Mouse (Mus musculus) embryonic facial prominence, embryonic 11.5 days (tissue): ENCODE results near the gene Capg. TPM values are rescaled to one million over a fixed set of nuclear protein-coding genes. Genes with fewer than 3 reads are reported as not detected.
"Not testable (repeated sequence)": the region's sequence is repeated elsewhere in the genome, so short reads cannot be mapped to it uniquely, and the experiment has no call there.

Source experiments
- ATAC-seq: fragments of 200-750 bp; cut with Nextera tagmentation; replicated peaks from 2 replicates; pipeline ENCODE4 v1.8.0; 2017; ENCODE audit warnings: low read depth; ENCODE audit not compliant: insufficient number of reproducible peaks, low FRiP score, low TSS enrichment
- DNase-seq: peaks from one replicate; pipeline ENCODE4 v3.0.0-alpha.2; 2015; ENCODE audit warnings: low spot score
- H3K27ac ChIP-seq: fragments of 300-500 bp; sonication (generic); replicated peaks from 2 replicates; pipeline ENCODE4 v1.5.1; 2014; ENCODE audit warnings: mild to moderate bottlenecking, low read depth, low read length, control low read depth
- H3K27me3 ChIP-seq: fragments of 300-500 bp; sonication (generic); 2 replicates; pipeline ENCODE4 v1.6.1; 2014; ENCODE audit warnings: mild to moderate bottlenecking, low read length, moderate library complexity, mixed read lengths; ENCODE audit not compliant: control insufficient read depth, insufficient read depth
- H3K36me3 ChIP-seq: fragments of 300-500 bp; sonication (generic); replicated peaks from 2 replicates; pipeline ENCODE4 v1.6.1; 2014; ENCODE audit warnings: low read depth, mild to moderate bottlenecking, low read length, moderate library complexity, mixed read lengths; ENCODE audit not compliant: control insufficient read depth, insufficient read depth
- H3K4me1 ChIP-seq: fragments of 300-500 bp; sonication (generic); 2 replicates; pipeline ENCODE4 v1.6.1; 2014; ENCODE audit warnings: low read length, mixed read lengths; ENCODE audit not compliant: control insufficient read depth, insufficient read depth
- H3K4me2 ChIP-seq: fragments of 300-500 bp; sonication (generic); 2 replicates; pipeline ENCODE4 v1.6.1; 2014; ENCODE audit warnings: low read depth, mild to moderate bottlenecking, control low read depth, low read length, moderate library complexity
- H3K4me3 ChIP-seq: fragments of 300-500 bp; sonication (generic); 2 replicates; pipeline ENCODE4 v1.5.1; 2014; ENCODE audit warnings: low read depth, low read length, control low read depth
- H3K9ac ChIP-seq: fragments of 300-500 bp; sonication (generic); replicated peaks from 2 replicates; pipeline ENCODE4 v1.6.1; 2014; ENCODE audit warnings: mild to moderate bottlenecking, control low read depth, low read length
- H3K9me3 ChIP-seq: fragments of 300-500 bp; sonication (generic); replicated peaks from 2 replicates; pipeline ENCODE4 v1.6.1; 2016; ENCODE audit warnings: mild to moderate bottlenecking, low read length, inconsistent platforms, mixed read lengths; ENCODE audit not compliant: control insufficient read depth
- WGBS: fragments of 180-500 bp; shearing (Covaris S2); extraction: QIAGEN DNeasy Blood & Tissue Kit; methylation state at CpG from one replicate; pipeline ENCODE4 v1.1.7; 2014; 5-methylcytosine and 5-hydroxymethylcytosine counted together
- polyA plus RNA-seq: library from polyadenylated mRNA; unstranded; fragments of >200 nt; fragmentation: Nextera tagmentation; extraction: Ambion mirVana; gene quantifications from 2 replicates; pipeline ENCODE4 v1.2.1, GENCODE M21; 2014

Gene Capg
- polyA plus RNA-seq, 1 experiment from 2014 or later = 17.5 TPM

DNA sequence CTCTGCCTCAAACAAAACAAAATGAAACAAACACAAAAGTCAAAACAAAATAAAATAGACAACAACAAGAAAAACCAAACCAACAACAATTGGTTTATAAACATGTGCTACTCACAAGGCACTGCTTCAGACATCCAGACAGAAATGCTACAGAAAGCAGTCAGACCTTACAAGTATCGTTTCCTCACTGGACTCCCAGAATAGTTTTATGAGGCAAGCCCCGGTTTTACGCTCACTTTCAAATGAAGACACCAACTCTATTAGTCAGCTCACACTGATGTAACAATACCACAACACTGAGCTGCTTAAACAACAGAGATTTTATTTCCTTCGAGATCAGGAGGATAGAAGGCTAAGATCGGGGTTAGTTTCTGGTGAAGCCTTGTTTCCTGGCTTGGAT, 21.9 kb upstream of the Capg start:
- Histone ChIP-seq H3K27me3 (no peaks in the 10 kb centered on the region), H3K27ac (no peak overlapping the region), H3K4me2 (no peak overlapping the region), H3K4me1 (peaks cover 5% of the 10 kb centered on the region; the same call in 1 of the 2 replicates), H3K36me3 (no peaks in the 10 kb centered on the region), H3K9me3 (no peaks in the 10 kb centered on the region), H3K9ac (no peak overlapping the region), H3K4me3 (no peak overlapping the region)
- ATAC-seq (no peak), DNase-seq (no peak)
- 91% methylated on average over 5 of the region's 5 CpGs for WGBS

DNA sequence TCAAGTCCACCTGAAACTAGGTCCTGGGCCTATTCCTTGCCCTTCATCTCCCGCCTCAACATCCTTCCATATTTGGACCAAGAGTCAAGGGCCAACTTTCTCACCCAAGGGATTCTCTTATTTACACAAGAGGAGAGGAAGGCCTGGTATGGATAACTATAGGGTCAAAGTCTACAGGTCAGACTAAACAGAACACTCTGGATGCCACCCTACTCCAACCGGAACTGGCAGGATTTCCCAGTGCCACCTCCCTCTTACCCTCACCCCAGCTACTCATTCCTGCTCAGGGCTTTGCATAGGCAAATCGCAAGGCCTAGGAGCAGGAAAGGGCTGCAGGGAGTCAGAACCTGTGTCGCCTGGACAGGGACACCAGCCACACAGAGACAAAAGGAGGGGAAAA, 21.0 kb upstream of the Capg start:
- no peak for ATAC-seq
- Histone ChIP-seq H3K27ac (no peak overlapping the region), H3K9ac (no peak overlapping the region), H3K4me2 (no peak overlapping the region), H3K4me1 (peaks cover 5% of the 10 kb centered on the region; the same call in 1 of the 2 replicates), H3K9me3 (no peaks in the 10 kb centered on the region), H3K36me3 (no peaks in the 10 kb centered on the region), H3K27me3 (no peaks in the 10 kb centered on the region), H3K4me3 (no peak overlapping the region)
- DNase-seq = no peak
- 75% methylated on average over 4 of the region's 4 CpGs for WGBS

DNA sequence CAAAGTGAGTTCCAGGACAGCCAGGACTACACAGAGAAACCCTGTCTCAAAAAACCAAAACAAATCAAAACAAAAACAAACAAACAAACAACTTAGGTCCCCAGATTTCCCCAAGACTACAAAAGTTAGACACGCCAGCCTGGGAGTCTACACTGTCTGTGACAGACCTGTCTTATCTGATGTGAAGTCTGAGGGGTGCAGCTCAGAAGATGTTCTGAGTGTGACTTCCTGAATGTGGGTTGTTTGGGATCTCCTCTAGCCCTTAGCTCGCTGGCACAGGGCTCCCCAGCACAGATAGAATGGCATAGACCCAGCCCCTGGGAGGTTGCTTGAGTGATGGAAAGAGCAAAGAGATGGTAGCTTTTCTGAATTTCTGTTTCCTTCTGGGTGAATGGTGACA, 20.0 kb upstream of the Capg start:
- Histone ChIP-seq H3K4me3 (no peak overlapping the region), H3K27ac (no peak overlapping the region), H3K9me3 (no peaks in the 10 kb centered on the region), H3K4me2 (no peak overlapping the region), H3K4me1 (peaks cover 5% of the 10 kb centered on the region; the same call in 1 of the 2 replicates), H3K36me3 (no peaks in the 10 kb centered on the region), H3K9ac (no peak overlapping the region), H3K27me3 (no peaks in the 10 kb centered on the region)
- 79% methylated on average over 2 of the region's 2 CpGs for WGBS
- DNase-seq (no peak), ATAC-seq (no peak)

GRCm38 (mm10) chr6:72527070-72527469, 17.1 kb upstream of the Capg start:
- Histone ChIP-seq H3K27ac (no peak overlapping the region), H3K27me3 (no peaks in the 10 kb centered on the region), H3K4me1 (no peaks in the 10 kb centered on the region), H3K4me3 (no peak overlapping the region), H3K9me3 (no peaks in the 10 kb centered on the region; the same call in 1 of the 2 replicates), H3K9ac (no peak overlapping the region), H3K4me2 (no peak overlapping the region), H3K36me3 (no peaks in the 10 kb centered on the region)
- DNase-seq (no peak), ATAC-seq (no peak)
- 90% methylated on average over 4 of the region's 4 CpGs for WGBS

DNA sequence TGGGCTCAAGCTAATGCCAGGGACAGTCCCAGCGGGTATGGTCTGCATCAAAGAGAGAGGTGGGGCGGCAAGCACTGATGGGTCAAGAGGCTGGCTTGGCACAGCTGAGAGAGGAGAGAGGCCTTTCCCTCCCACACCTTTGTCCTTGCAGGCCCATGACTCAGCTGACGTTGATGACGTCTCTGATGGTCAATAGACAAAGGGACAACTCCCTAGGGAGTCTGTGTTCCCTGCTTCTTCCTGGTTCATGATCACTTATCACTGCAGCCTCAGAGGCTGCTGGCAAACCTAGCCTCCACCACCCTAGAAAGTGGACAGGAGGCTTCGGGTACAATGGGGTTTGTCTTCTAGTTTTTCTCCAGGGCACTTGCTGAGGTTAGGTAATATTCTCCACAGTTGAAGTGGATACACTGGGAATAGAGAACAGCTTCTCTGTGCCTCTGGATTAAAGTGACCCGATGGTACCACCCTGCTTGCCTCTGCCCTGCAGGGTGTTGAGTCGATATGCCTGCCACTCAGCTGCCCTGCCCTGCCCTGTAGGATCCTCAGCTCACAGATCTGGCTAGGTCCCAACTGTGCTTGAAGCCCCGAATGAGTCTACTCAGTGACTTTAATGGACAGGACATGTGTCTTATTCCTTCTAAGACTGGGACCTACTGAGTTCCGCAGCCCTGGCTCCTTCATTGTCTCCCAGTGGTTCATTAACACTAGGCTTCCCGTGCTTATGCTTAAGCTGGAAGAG, 15.6 kb upstream of the Capg start:
- no peaks in the 10 kb centered on the region for H3K27me3 ChIP-seq
- no peak overlapping the region for H3K27ac ChIP-seq
- H3K9me3 ChIP-seq = no peaks in the 10 kb centered on the region; the same call in 1 of the 2 replicates
- no peak for ATAC-seq
- no peak overlapping the region for H3K4me2 ChIP-seq
- H3K4me3 ChIP-seq = no peak overlapping the region
- H3K36me3 ChIP-seq = no peaks in the 10 kb centered on the region
- WGBS = 77% methylated on average over 10 of the region's 10 CpGs
- no peak for DNase-seq
- no peak overlapping the region for H3K9ac ChIP-seq
- H3K4me1 ChIP-seq = no peaks in the 10 kb centered on the region

DNA sequence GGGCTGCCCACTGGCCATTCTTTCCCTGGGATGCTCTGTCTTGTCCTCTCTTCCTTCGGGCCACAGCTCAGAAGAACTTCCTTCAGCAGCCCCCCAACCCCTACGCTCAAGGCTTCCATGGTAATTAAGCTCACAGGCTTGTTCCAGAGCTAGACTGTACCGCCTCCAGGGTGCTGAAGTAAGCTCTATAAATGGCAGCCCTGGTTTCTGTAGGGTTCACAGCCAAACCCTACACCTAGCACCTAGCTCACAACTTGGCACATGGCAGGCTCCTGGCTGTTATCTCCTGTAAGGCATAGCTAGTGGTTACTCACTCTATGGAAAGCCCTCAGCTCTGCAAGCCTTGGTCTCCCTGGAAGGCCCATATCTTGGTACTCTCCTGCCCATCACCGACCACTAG, 11.6 kb upstream of the Capg start:
- H3K9ac ChIP-seq = no peak overlapping the region
- no peaks in the 10 kb centered on the region for H3K36me3 ChIP-seq
- no peaks in the 10 kb centered on the region for H3K4me1 ChIP-seq
- H3K4me2 ChIP-seq = no peak overlapping the region
- no peak overlapping the region for H3K4me3 ChIP-seq
- DNase-seq = no peak
- H3K27me3 ChIP-seq = no peaks in the 10 kb centered on the region
- ATAC-seq = no peak
- H3K9me3 ChIP-seq = no peaks in the 10 kb centered on the region; the same call in 1 of the 2 replicates
- 76% methylated on average over 4 of the region's 4 CpGs for WGBS
- no peak overlapping the region for H3K27ac ChIP-seq

DNA sequence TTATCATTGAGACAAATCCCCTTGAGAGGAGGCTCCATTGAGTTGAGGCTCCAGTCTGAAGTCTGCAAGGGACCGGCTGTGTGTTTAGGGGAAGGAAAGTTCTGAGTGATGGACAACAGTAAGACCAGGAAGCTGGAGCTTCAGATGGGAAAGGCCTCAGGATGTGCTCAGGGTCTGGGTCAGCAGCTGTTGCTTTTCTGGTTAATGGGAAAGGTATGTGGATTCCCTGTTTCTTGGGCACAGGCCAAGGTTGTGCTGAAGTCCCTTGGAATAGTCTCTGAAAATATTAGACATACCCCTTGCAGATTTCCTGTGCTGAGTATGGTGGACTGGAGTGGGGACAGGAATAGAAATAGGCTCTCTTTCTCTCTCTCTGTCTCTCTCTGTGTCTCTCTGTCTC, 10.6 kb upstream of the Capg start:
- H3K9me3 ChIP-seq, H3K4me1 ChIP-seq, H3K4me2 ChIP-seq, H3K27ac ChIP-seq, H3K27me3 ChIP-seq, ATAC-seq, H3K36me3 ChIP-seq, H3K4me3 ChIP-seq, H3K9ac ChIP-seq: not testable (repeated sequence)
- peak; percentile 30 for DNase-seq
- 32% methylated on average over 1 of the region's 1 CpGs for WGBS

DNA sequence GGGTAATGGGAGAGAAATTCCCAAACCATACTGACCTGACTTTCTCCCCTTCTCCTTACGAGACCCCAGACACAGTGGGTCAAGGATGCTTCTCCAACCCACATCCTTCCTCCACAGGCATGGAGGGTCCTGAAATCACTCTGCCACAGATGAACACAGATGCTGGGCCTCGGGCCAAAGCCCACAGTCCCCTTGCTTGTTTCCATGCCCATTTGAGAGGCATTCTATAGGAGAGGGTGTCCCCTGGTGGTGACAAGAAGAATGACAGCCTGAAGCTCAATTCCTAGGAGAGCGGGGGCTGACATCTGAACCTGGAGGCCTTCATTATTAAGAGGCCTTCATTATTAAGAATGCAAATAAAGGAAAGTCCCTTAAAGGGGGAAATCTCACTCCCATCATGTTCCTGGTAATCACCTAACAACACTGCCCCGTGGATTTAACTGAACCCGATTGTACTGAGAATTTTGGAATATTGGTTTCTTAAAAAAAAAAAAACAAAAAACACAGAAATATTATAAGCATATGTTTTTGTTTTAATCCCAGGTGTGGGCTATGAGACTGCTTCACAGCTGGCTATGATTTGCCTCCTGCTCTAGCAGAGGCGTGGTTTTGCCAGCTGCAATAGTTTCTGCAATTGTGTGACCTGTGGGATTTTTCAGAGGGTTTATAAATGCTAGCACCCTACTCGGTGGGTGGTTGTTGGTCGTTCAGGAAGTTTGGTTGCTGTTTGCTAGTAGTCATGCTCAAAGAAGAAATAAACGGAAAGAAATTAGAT, 10.0 kb upstream of the Capg start:
- peak; percentile 90 for DNase-seq
- Histone ChIP-seq H3K27me3 (no peaks in the 10 kb centered on the region), H3K27ac (no peak overlapping the region), H3K9ac (no peak overlapping the region), H3K36me3 (no peaks in the 10 kb centered on the region), H3K9me3 (no peaks in the 10 kb centered on the region; the same call in 1 of the 2 replicates), H3K4me2 (no peak overlapping the region), H3K4me3 (no peak overlapping the region), H3K4me1 (no peaks in the 10 kb centered on the region)
- ATAC-seq = peak; percentile 60
- WGBS = 24% methylated on average over 9 of the region's 9 CpGs
